Mouse (Mus musculus) ES-Bruce4 (cell line): ENCODE measurements around the gene Eif4e2. TPM values are rescaled to one million over a fixed set of nuclear protein-coding genes. Genes with fewer than 3 reads are reported as not detected.

ENCODE experiments used
- H3K27ac ChIP-seq: 2 replicates; pipeline ENCODE4 v1.5.1; 2012; ENCODE audit warnings: low read length, inconsistent platforms; ENCODE audit not compliant: insufficient read depth
- H3K27me3 ChIP-seq: 2 replicates; pipeline ENCODE4 v1.6.1; 2012; ENCODE audit warnings: mild to moderate bottlenecking, low read length, inconsistent platforms; ENCODE audit not compliant: control insufficient read depth, poor library complexity, insufficient read depth, severe bottlenecking
- H3K36me3 ChIP-seq: 2 replicates; pipeline ENCODE4 v1.6.1; 2012; ENCODE audit warnings: inconsistent platforms, mild to moderate bottlenecking, low read length, moderate library complexity; ENCODE audit not compliant: control insufficient read depth, poor library complexity, insufficient read depth, severe bottlenecking
- H3K4me1 ChIP-seq: one replicate; pipeline ENCODE4 v1.8.1; 2011; ENCODE audit warnings: low read length; ENCODE audit not compliant: control insufficient read depth, insufficient read depth
- H3K4me3 ChIP-seq: 2 replicates; pipeline ENCODE4 v1.5.1; 2011; ENCODE audit warnings: low read depth, mild to moderate bottlenecking, low read length
- H3K9ac ChIP-seq: 2 replicates; pipeline ENCODE4 v1.6.1; 2012; ENCODE audit warnings: low read depth, mild to moderate bottlenecking, inconsistent platforms; ENCODE audit not compliant: poor library complexity, severe bottlenecking
- H3K9me3 ChIP-seq: replicated peaks from 2 replicates; pipeline ENCODE4 v1.6.1; 2012; ENCODE audit warnings: mild to moderate bottlenecking, low read length, inconsistent platforms; ENCODE audit not compliant: control insufficient read depth, poor library complexity, insufficient read depth, severe bottlenecking
- CTCF ChIP-seq: IDR thresholded peaks from one replicate; pipeline ENCODE4 v1.8.1; 2011; ENCODE audit warnings: low read depth, low read length
- EP300 ChIP-seq: IDR thresholded peaks from 2 replicates; pipeline ENCODE4 v1.6.1; 2011; ENCODE audit warnings: low read depth, low read length; ENCODE audit not compliant: insufficient read depth
- POLR2A ChIP-seq: IDR thresholded peaks from one replicate; pipeline ENCODE4 v1.8.1; 2011; ENCODE audit warnings: low read length; ENCODE audit not compliant: insufficient read depth
- polyA plus RNA-seq: library from polyadenylated mRNA; stranded (reverse); fragments of >200 nt; gene quantifications from 2 replicates; pipeline ENCODE4 v1.2.4, GENCODE M21; 2011; ENCODE audit warnings: low read depth; ENCODE audit not compliant: missing spikeins, insufficient read depth, insufficient read length

The Eif4e2 gene
- polyA plus RNA-seq, 1 experiment: 191 TPM

DNA sequence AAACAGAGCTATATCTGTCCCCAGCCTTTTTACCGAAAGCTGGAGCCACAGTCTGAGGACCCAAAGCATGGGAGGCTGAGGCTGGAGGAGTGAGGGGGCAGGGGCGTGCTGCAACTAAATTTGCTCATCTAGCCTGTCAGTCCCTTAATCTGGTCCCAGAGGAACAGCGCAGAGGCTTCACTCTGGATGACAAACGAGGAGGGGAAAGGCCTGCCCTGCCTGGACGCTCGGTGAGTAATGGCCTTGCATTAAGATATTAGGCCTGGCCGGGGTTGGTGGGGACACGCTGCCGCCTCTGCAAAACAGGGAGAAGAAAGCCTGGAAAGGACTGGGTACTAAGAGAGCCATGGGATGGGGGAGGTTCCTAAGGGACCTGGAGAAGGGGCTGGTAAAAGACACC is 41.4 kb upstream of the Eif4e2 start:
- Histone ChIP-seq H3K4me3 (no peak overlapping the region), H3K36me3 (no peaks in the 10 kb centered on the region), H3K27me3 (no peaks in the 10 kb centered on the region), H3K4me1 (peaks cover 2% of the 10 kb centered on the region), H3K9me3 (no peaks in the 10 kb centered on the region), H3K27ac (no peak overlapping the region), H3K9ac (no peak overlapping the region)
- TF ChIP-seq EP300 (no peak), CTCF (no peak), POLR2A (no peak)

DNA sequence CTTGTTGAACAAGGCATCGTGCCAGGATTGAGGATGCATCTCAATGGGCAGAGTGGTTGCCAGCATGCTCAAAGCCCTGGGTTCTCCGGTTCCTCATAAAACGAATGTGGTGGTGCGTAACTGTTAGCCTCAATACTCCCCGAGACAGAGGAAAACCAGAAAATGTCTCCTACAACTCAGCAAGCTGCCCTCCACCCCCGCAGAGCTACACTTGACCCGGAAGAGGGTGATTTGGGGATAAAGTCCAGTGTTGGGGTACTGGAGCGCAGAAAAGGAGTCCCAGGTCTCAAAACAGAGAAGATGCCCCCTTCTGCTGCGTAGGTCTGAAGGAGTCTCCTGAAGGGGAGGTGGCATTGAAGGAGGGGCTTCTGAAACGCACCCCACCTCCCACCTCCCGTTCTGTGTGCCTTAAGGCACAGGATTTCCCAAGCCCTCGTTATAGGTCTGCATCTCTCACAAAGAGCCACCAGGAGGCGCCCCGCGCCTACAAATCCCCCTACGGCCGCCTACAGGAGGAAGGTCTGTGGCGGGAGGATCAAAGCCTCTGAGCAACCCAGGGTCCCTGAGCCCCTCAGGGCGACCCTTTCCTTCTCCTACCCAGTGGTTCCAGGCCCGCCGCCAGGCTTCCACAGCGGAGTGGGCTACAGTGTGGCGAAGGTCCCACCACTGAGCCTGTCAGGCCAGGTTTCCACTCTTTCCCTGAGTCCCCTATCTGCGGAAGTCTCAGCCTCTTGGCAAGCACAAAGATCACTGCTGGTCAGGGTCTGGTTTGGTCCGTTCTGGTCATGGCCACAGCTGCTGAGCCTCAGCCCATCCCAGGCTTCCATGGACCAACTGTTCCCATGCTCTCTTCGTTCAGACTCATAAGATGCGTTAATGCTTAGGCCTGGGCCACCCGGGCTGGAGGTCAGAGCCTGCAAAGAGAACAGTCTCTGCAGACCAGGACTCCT is 39.4 kb upstream of the Eif4e2 start:
- H3K4me3 ChIP-seq: no peak overlapping the region
- H3K27me3 ChIP-seq: no peaks in the 10 kb centered on the region
- no peak overlapping the region for H3K27ac ChIP-seq
- H3K9ac ChIP-seq: no peak overlapping the region; the same call in 1 of the 2 replicates
- H3K4me1 ChIP-seq: peaks cover 2% of the 10 kb centered on the region
- H3K36me3 ChIP-seq: no peaks in the 10 kb centered on the region
- no peaks in the 10 kb centered on the region for H3K9me3 ChIP-seq
- TF ChIP-seq POLR2A (no peak), CTCF (peak; percentile 69), EP300 (no peak)

DNA sequence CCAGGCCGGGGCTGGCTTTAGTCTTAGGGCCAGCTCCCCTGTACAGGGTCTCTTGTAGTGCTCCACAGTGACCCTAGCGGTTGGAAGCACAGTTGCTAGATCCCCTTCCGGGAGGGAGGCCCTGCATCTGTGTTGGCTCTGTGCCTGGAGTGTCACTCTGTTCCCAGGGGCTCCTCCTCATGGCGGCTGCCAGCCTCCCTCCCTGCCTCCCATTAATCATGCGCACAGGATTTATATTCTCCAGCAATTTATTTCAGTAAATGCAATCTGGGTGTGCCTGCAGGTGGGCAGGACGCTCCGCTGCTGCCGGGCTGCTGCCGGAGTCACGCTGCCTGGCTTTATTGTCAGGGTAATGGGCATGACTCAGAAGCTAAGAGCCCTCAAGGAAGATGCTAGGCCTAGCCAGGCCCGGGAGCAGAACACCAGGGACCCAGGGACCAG is 37.8 kb upstream of the Eif4e2 start:
- no peak overlapping the region for H3K27ac ChIP-seq
- peaks cover 2% of the 10 kb centered on the region for H3K4me1 ChIP-seq
- H3K9ac ChIP-seq: no peak overlapping the region
- TF ChIP-seq POLR2A: no peak
- TF ChIP-seq CTCF: peak; percentile 31
- H3K27me3 ChIP-seq: no peaks in the 10 kb centered on the region
- H3K4me3 ChIP-seq: peak overlapping the region; percentile 14; the same call in 1 of the 2 replicates
- H3K36me3 ChIP-seq: no peaks in the 10 kb centered on the region
- H3K9me3 ChIP-seq: no peaks in the 10 kb centered on the region

DNA sequence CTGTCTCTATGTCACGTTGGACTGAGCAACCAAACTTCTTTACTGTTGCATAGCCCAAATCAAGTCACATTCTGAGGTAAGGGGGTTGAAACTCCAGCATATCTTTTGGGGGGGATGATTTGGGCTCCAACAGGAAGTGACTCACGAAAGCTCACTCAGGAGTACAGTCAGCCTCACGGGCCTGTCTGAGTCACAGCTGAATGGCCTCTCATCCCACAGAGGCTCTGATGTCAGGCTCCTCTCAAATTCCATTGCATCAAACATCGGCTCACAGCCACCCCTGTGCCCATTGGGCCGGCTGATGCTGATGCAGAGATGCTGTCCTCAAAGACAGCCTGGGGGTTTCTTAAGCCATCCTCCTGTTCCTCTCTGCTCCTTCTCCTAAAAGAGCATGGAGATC is 32.8 kb upstream of the Eif4e2 start:
- Histone ChIP-seq H3K27me3 (no peaks in the 10 kb centered on the region), H3K9ac (no peak overlapping the region), H3K36me3 (no peaks in the 10 kb centered on the region), H3K27ac (no peak overlapping the region), H3K4me1 (peaks cover 3% of the 10 kb centered on the region), H3K9me3 (no peaks in the 10 kb centered on the region), H3K4me3 (no peak overlapping the region)
- no peak for TF ChIP-seq POLR2A
- TF ChIP-seq EP300: no peak
- no peak for TF ChIP-seq CTCF

DNA sequence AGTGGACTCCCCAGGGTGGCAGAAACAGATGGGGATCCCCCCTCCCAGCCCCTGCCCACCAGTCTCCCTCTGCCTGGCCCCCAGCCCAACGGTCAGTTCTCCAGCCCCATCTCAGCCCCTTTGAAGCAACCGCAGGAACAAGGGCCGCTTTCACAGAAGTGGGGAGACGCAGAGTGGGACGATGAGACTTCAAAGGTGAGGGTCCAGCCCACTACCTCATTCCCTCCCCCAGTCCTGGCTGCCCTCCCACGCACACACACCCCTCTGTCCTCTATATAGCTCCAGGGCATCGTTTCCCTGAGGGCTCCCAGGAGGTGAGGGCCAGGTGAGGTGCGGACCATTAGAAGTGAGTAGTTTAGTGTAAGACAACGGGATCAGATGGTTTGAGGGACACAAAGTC is 30.7 kb upstream of the Eif4e2 start, which contains the start of gene Prss56:
Prss56 (plus strand) TSS at position 301 of the 400 bp plus-strand sequence.
- Histone ChIP-seq H3K27me3 (no peaks in the 10 kb centered on the region), H3K4me3 (peak within 1 kb of the TSS; percentile 18), H3K36me3 (no peaks in the 10 kb centered on the region), H3K4me1 (peaks cover 3% of the 10 kb centered on the region), H3K27ac (no peak within 1 kb of the TSS), H3K9me3 (no peaks in the 10 kb centered on the region), H3K9ac (no peak within 1 kb of the TSS)
- TF ChIP-seq EP300: no peak
- no peak for TF ChIP-seq CTCF
- no peak for TF ChIP-seq POLR2A

DNA sequence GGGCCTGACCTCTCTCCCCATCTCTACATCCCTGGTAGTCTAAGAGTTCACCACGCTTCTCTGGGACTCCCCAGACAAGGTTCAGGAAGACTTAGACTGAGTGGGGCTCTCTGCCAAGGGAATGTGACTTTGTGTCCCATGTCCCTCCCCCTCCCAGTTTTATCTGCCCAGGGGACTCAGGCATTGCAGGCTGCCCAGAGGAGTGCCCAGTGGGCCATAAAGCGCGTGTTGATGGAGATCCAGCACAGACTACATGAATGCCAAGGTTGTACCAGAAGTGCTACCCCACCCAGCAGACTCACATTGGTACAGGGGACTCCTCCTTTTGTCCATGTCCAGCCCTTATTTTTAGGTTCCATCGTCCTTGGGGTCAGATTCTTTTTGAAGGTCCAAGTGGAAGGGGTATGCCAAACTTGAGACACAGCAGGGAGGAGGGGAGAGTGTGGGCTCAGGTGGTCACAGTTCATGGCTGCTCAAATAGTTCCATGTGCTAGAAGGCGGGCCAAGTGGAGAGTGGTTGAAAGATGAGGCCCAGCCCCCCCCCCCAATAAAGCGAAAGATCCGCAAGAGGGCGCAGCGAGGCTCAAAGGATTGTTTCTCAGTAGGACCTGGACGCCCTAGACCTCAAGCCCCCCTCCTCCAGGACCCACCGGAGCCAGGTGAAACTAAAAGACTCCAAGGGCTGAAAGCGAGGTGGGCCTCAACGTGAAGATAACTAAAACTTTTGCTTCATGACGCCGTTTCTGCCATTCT is 29.5 kb upstream of the Eif4e2 start:
- TF ChIP-seq CTCF (peak; percentile 28), EP300 (no peak)
- H3K4me1 ChIP-seq: peaks cover 3% of the 10 kb centered on the region
- no peak overlapping the region for H3K9ac ChIP-seq
- no peak overlapping the region for H3K27ac ChIP-seq
- H3K9me3 ChIP-seq: no peaks in the 10 kb centered on the region
- no peaks in the 10 kb centered on the region for H3K36me3 ChIP-seq
- no peaks in the 10 kb centered on the region for H3K27me3 ChIP-seq
- no peak overlapping the region for H3K4me3 ChIP-seq
